Mouse (Mus musculus) thymus, adult 2 months (tissue): ENCODE measurements around the gene Tenm2.

ENCODE experiments used
- CTCF ChIP-seq: fragments of 200-500 bp; IDR thresholded peaks from 2 replicates; pipeline ENCODE4 v1.5.1; 2012; ENCODE audit warnings: mild to moderate bottlenecking, control low read depth, low read length, moderate library complexity, borderline replicate concordance; ENCODE audit not compliant: control insufficient read depth, poor library complexity, insufficient read depth; ENCODE audit errors: extremely low read depth
- POLR2A ChIP-seq: fragments of 200-500 bp; IDR thresholded peaks from 2 replicates; pipeline ENCODE4 v1.6.1; 2012; ENCODE audit warnings: mild to moderate bottlenecking, low read length, control low read depth, moderate library complexity; ENCODE audit not compliant: control insufficient read depth, poor library complexity, insufficient read depth; ENCODE audit errors: extremely low read depth

DNA sequence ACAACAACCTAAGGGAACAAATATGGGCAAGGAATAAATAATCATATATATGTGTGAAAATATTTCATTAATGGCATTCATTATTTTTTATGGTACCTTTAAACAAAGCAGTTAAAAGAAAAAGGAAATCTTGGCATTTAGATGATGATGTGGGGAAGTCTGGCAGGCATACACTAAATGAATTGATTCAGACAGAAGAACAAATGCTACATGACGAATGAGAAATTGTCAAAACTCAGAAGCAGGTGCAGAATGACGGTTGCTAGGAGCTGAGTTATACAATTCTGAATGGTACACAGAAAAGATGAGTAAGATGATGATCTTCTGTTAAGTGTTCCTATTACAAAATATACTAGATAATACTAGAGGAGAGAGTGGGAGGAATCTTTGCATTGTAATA, 49.4 kb upstream of the Tenm2 start:
- TF ChIP-seq POLR2A (no peak), CTCF (no peak)
